Mouse (Mus musculus): ENCODE results near the gene Fgfr2.
A peak's percentile ranks its signal among the peaks of the same experiment; 100 is the strongest.

The Fgfr2 gene

GRCm38 (mm10) chr7:131975867-131976266 is 1147.3 kb downstream of the Fgfr2 start:
- DNase-seq (ENCODE audit: extremely low spot score, low read depth, low spot score): no peak

GRCm38 (mm10) chr7:131970255-131970654 is 1152.9 kb downstream of the Fgfr2 start:
- no peak for DNase-seq (ENCODE audit: extremely low spot score, low read depth, low spot score)

- no peak for DNase-seq (ENCODE audit: extremely low spot score, low read depth, low spot score)
Observed at GRCm38 (mm10) chr7:131966916-131967494, 1156.1 kb downstream of the Fgfr2 start.

GRCm38 (mm10) chr7:131966023-131966915 is 1156.9 kb downstream of the Fgfr2 start, which contains the start of gene Gpr26:
Gpr26 (plus strand) TSS chr7:131966460.
- no peak for DNase-seq (ENCODE audit: extremely low spot score, low read depth, low spot score)

- DNase-seq (ENCODE audit: extremely low spot score, low read depth, low spot score): peak; percentile 54
Observed at GRCm38 (mm10) chr7:131960551-131960950, 1162.6 kb downstream of the Fgfr2 start.

GRCm38 (mm10) chr7:131958705-131959104 is 1164.4 kb downstream of the Fgfr2 start:
- no peak for DNase-seq (ENCODE audit: extremely low spot score, low read depth, low spot score)

GRCm38 (mm10) chr7:131953402-131953801 is 1169.7 kb downstream of the Fgfr2 start:
- no peak for DNase-seq (ENCODE audit: extremely low spot score, low read depth, low spot score)

GRCm38 (mm10) chr7:131951131-131951530 is 1172.0 kb downstream of the Fgfr2 start:
- no peak for DNase-seq (ENCODE audit: extremely low spot score, low read depth, low spot score)

- DNase-seq (ENCODE audit: extremely low spot score, low read depth, low spot score): no peak
Observed at GRCm38 (mm10) chr7:131937611-131938010, 1185.5 kb downstream of the Fgfr2 start.

- no peak for DNase-seq (ENCODE audit: extremely low spot score, low read depth, low spot score)
Observed at GRCm38 (mm10) chr7:131927288-131928050, 1195.7 kb downstream of the Fgfr2 start.

- DNase-seq (ENCODE audit: extremely low spot score, low read depth, low spot score): no peak
Observed at GRCm38 (mm10) chr7:131917384-131917783, 1205.8 kb downstream of the Fgfr2 start.

GRCm38 (mm10) chr7:131909611-131910010 is 1213.5 kb downstream of the Fgfr2 start:
- no peak for DNase-seq (ENCODE audit: extremely low spot score, low read depth, low spot score)

- DNase-seq (ENCODE audit: extremely low spot score, low read depth, low spot score): no peak
Observed at GRCm38 (mm10) chr7:131906499-131907190, 1216.5 kb downstream of the Fgfr2 start.

- peak; percentile 56 for DNase-seq (ENCODE audit: extremely low spot score, low read depth, low spot score)
Observed at GRCm38 (mm10) chr7:131899356-131899755, 1223.8 kb downstream of the Fgfr2 start.

GRCm38 (mm10) chr7:131897282-131897681 is 1225.9 kb downstream of the Fgfr2 start:
- DNase-seq (ENCODE audit: extremely low spot score, low read depth, low spot score): no peak

- DNase-seq (ENCODE audit: extremely low spot score, low read depth, low spot score): no peak
Observed at GRCm38 (mm10) chr7:131882824-131883223, 1240.3 kb downstream of the Fgfr2 start.

GRCm38 (mm10) chr7:131881876-131882615 is 1241.1 kb downstream of the Fgfr2 start:
- peak; percentile 41 for DNase-seq (ENCODE audit: extremely low spot score, low read depth, low spot score)

GRCm38 (mm10) chr7:131880150-131880549 is 1243.0 kb downstream of the Fgfr2 start:
- no peak for DNase-seq (ENCODE audit: extremely low spot score, low read depth, low spot score)

GRCm38 (mm10) chr7:131878846-131879245 is 1244.3 kb downstream of the Fgfr2 start:
- DNase-seq (ENCODE audit: extremely low spot score, low read depth, low spot score): no peak

- no peak for DNase-seq (ENCODE audit: extremely low spot score, low read depth, low spot score)
Observed at GRCm38 (mm10) chr7:131861157-131861556, 1262.0 kb downstream of the Fgfr2 start.
